Comparison of ENCODE assay signal across 9 mouse cellular contexts in the genomic region with DNA sequence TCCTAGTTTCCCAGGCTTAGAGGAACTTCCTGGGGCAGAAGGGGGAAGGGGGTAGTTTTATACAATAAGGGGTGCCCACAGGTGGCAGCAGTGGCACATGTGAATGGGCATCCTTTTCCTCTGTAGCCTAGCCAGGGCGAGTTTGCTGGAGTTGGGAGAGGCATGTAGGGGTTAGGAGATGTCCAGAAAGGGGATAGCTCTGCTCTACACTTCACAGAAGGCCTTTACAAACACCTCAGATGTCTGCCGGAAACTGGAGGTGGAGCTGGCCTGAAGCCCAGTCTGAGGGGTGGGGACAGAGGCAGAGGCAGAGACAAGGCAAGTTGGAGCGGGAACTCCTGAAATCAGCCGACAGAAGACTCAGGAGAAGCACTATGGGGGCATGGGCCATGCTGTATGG. TPM values are rescaled to one million over a fixed set of nuclear protein-coding genes. Genes with fewer than 3 reads are reported as not detected.
DNase-seq lines count a peak whose midpoint lies in the region; ATAC-seq and TF ChIP-seq lines count a peak whose summit lies in the region.
"Had no signal": no experiment of that assay in that cellular context is flagged by ENCODE, and none has a peak within 500 bp of the region (broad histone marks: within the 10 kb centered on the region; RNA-seq: fewer than 3 reads in every experiment).

A gene (plus strand): TSS at position 152 of the 400 bp plus-strand sequence.

- H3K9me3 ChIP-seq in CH12.LX (replicated peaks; ENCODE audit: low read length) = no peaks in the 10 kb centered on the region
- no peaks in the 10 kb centered on the region for H3K9me3 ChIP-seq in heart, embryonic 12.5 days (replicated peaks)
- H3K9me3 ChIP-seq in midbrain, embryonic 14.5 days (ENCODE audit: control insufficient read depth, low read length) = no peaks in the 10 kb centered on the region

- 27% methylated on average over 4 of the region's 4 CpGs for WGBS in heart, embryonic 12.5 days
- WGBS in midbrain, embryonic 14.5 days = 78% methylated on average over 4 of the region's 4 CpGs

- peak in 1 of 2 experiments; percentile 53; a peak in 2 of 4 replicates for TF ChIP-seq CTCF in CH12.LX (conservative IDR thresholded peaks at IDR 0.05 in 1 of 2, IDR thresholded peaks at IDR 0.05 in 1 of 2; ENCODE audit: low read depth in 2 of 2, low read length in 2 of 2)

- in situ Hi-C loops in CH12.LX (cut with MboI; ENCODE audit: low pct_ligation_motif_present, low pct_unique_long_range_greater_than_20kb, low sequenced_read_pairs) = no loop called here

- peaks cover 27 to 77% of the 10 kb centered on the region in 2 experiments for H3K4me1 ChIP-seq in CH12.LX (ENCODE audit: control insufficient read depth in 1 of 2, insufficient read depth in 2 of 2)
- peaks cover 33% of the 10 kb centered on the region for H3K4me1 ChIP-seq in heart, embryonic 12.5 days (replicated peaks)
- H3K4me1 ChIP-seq in midbrain, embryonic 14.5 days (ENCODE audit: control insufficient read depth, insufficient read depth, low read length) = peaks cover 10% of the 10 kb centered on the region

- H3K4me2 ChIP-seq in CH12.LX (ENCODE audit: insufficient read depth, low read depth, poor library complexity, severe bottlenecking) = peak within 1 kb of the TSS; percentile 77
- H3K4me2 ChIP-seq in heart, embryonic 12.5 days = no peak within 1 kb of the TSS
- no peak within 1 kb of the TSS for H3K4me2 ChIP-seq in midbrain, embryonic 14.5 days (ENCODE audit: low read length)

- no peaks in the 10 kb centered on the region for H3K79me2 ChIP-seq in CH12.LX (replicated peaks; ENCODE audit: control insufficient read depth, extremely low read depth, insufficient read depth, poor library complexity, severe bottlenecking)

- dilution Hi-C loops in CH12.LX (cut with MboI; ENCODE audit: extremely low pct_ligation_motif_present, extremely low pct_unique_long_range_greater_than_20kb, low sequenced_read_pairs) = no loop called here

- peaks cover 16 to 32% of the 10 kb centered on the region in 2 experiments for H3K36me3 ChIP-seq in CH12.LX (replicated peaks in 1 of 2; ENCODE audit: control insufficient read depth in 1 of 2, insufficient read depth in 1 of 2, low read length in 1 of 2)
- H3K36me3 ChIP-seq in heart, embryonic 12.5 days = peaks cover 39% of the 10 kb centered on the region
- H3K36me3 ChIP-seq in midbrain, embryonic 14.5 days (ENCODE audit: control insufficient read depth, insufficient read depth, low read length) = peaks cover 23% of the 10 kb centered on the region

- H3K27me3 ChIP-seq in CH12.LX (replicated peaks) = no peaks in the 10 kb centered on the region
- H3K27me3 ChIP-seq in heart, embryonic 12.5 days (replicated peaks) = no peaks in the 10 kb centered on the region
- no peaks in the 10 kb centered on the region for H3K27me3 ChIP-seq in midbrain, embryonic 14.5 days (ENCODE audit: control insufficient read depth, insufficient read depth, low read length)
- H3K27me3 ChIP-seq: Patski had no signal

- peak; percentile 39; the same call in 1 of the 2 replicates for ATAC-seq in heart, embryonic 12.5 days (ENCODE audit: insufficient number of reproducible peaks, low FRiP score)
- ATAC-seq in midbrain, embryonic 14.5 days (ENCODE audit: low FRiP score, low TSS enrichment) = no peak
- ATAC-seq: Patski had no signal

- DNase-seq in gastrocnemius, postnatal 10 days = peak; percentile 38
- DNase-seq in gastrocnemius, postnatal 25 days = no peak
- DNase-seq in CH12.LX (ENCODE audit: extremely low read depth) = no peak
- DNase-seq in layer of hippocampus, postnatal 25 days (ENCODE audit: extremely low spot score in 1 of 2, low spot score in 1 of 2) = peak; percentile 24 to 52
- peak; percentile 61 to 71 for DNase-seq in natural killer cell, adult 2 months (ENCODE audit: low spot score in 2 of 2)
- peak; percentile 46 for DNase-seq in urinary bladder, postnatal 25 days (ENCODE audit: low spot score)
- DNase-seq in midbrain, embryonic 14.5 days = no peak

- peak; percentile 70 for TF ChIP-seq POLR2A in CH12.LX (IDR thresholded peaks at IDR 0.05; ENCODE audit: low read depth, low read length)

- H3K4me3 ChIP-seq in CH12.LX (replicated peaks in 1 of 3; ENCODE audit: low read depth in 2 of 3, low read length in 2 of 3, poor library complexity in 1 of 3) = peak within 1 kb of the TSS; percentile 54 to 61 (median 56)
- H3K4me3 ChIP-seq in heart, embryonic 12.5 days = no peak within 1 kb of the TSS
- H3K4me3 ChIP-seq in midbrain, embryonic 14.5 days (replicated peaks; ENCODE audit: low read depth, low read length) = no peak within 1 kb of the TSS

- peak; percentile 53 for TF ChIP-seq RAD21 in CH12.LX (IDR thresholded peaks at IDR 0.05; ENCODE audit: low read depth, low read length)

- no peak for TF ChIP-seq EP300 in CH12.LX (IDR thresholded peaks at IDR 0.05; ENCODE audit: low read length)

- peak within 1 kb of the TSS; percentile 59 for H3K27ac ChIP-seq in CH12.LX (ENCODE audit: insufficient read depth, low read depth)
- H3K27ac ChIP-seq in heart, embryonic 12.5 days (ENCODE audit: poor library complexity, severe bottlenecking) = peak within 1 kb of the TSS; percentile 17; the same call in 1 of the 2 replicates
- H3K27ac ChIP-seq in midbrain, embryonic 14.5 days (replicated peaks; ENCODE audit: low read depth, low read length) = no peak within 1 kb of the TSS

- peak within 1 kb of the TSS; percentile 59 for H3K9ac ChIP-seq in CH12.LX (ENCODE audit: insufficient read depth, low read depth)
- H3K9ac ChIP-seq in heart, embryonic 12.5 days = peak within 1 kb of the TSS; percentile 14; the same call in 1 of the 2 replicates
- no peak within 1 kb of the TSS for H3K9ac ChIP-seq in midbrain, embryonic 14.5 days (replicated peaks; ENCODE audit: low read length)

TF ChIP-seq in CH12.LX, 34 proteins besides CTCF, POLR2A, EP300 and RAD21:
- TF ChIP-seq E2F4 (IDR thresholded peaks at IDR 0.05; ENCODE audit: insufficient replicate concordance, low read depth, low read length) = no peak
- TF ChIP-seq ELF1 (IDR thresholded peaks at IDR 0.05; ENCODE audit: low read depth, low read length) = no peak
- no peak for TF ChIP-seq BHLHE40 (IDR thresholded peaks at IDR 0.05; ENCODE audit: low read depth, low read length)
- TF ChIP-seq NRF1 (IDR thresholded peaks at IDR 0.05; ENCODE audit: low read depth, low read length) = no peak
- no peak for TF ChIP-seq GABPA (IDR thresholded peaks at IDR 0.05; ENCODE audit: insufficient replicate concordance, low read depth, low read length)
- TF ChIP-seq JUN (IDR thresholded peaks at IDR 0.05; ENCODE audit: insufficient read depth, low read depth, low read length) = no peak
- no peak; the same call in 1 of the 2 replicates for TF ChIP-seq MXI1 (IDR thresholded peaks at IDR 0.05; ENCODE audit: low read depth, low read length)
- TF ChIP-seq MEF2A (IDR thresholded peaks at IDR 0.05; ENCODE audit: borderline replicate concordance, low read depth, low read length) = 0 out of 2 replicates have a peak, but pooled peaks have one; percentile 53
- TF ChIP-seq NELFE (IDR thresholded peaks at IDR 0.05; ENCODE audit: low read depth, low read length) = peak; percentile 58
- peak; percentile 45; the same call in 1 of the 2 replicates for TF ChIP-seq POLR2AphosphoS2 (IDR thresholded peaks at IDR 0.05; ENCODE audit: low read depth, low read length)
- TF ChIP-seq CHD2 (IDR thresholded peaks at IDR 0.05; ENCODE audit: low read length) = no peak
- TF ChIP-seq ZKSCAN1 (IDR thresholded peaks at IDR 0.05; ENCODE audit: borderline replicate concordance, low read depth, low read length) = no peak
- TF ChIP-seq SIN3A (IDR thresholded peaks at IDR 0.05; ENCODE audit: low read length) = peak; percentile 61; the same call in 1 of the 2 replicates
- no peak; the same call in 1 of the 2 replicates for TF ChIP-seq ETS1 (conservative IDR thresholded peaks at IDR 0.05; ENCODE audit: low read depth, low read length)
- 0 out of 2 replicates have a peak, but pooled peaks have one; percentile 26 for TF ChIP-seq TBP (conservative IDR thresholded peaks at IDR 0.05; ENCODE audit: low read depth, low read length)
- peak; percentile 53; the same call in 1 of the 2 replicates for TF ChIP-seq TCF12 (IDR thresholded peaks at IDR 0.05; ENCODE audit: low read depth, low read length)
- no peak; the same call in 1 of the 2 replicates for TF ChIP-seq IRF4 (IDR thresholded peaks at IDR 0.05; ENCODE audit: low read depth, low read length)
- 0 out of 2 replicates have a peak, but pooled peaks have one; percentile 39 for TF ChIP-seq MAX (IDR thresholded peaks at IDR 0.05; ENCODE audit: low read length)
- TF ChIP-seq SMC3 (IDR thresholded peaks at IDR 0.05; ENCODE audit: low read depth, low read length) = peak; percentile 42
- 0 out of 2 replicates have a peak, but pooled peaks have one; percentile 24 for TF ChIP-seq MAZ (IDR thresholded peaks at IDR 0.05; ENCODE audit: low read depth, low read length)
- no peak for TF ChIP-seq JUND (conservative IDR thresholded peaks at IDR 0.05; ENCODE audit: low read depth, low read length)

RNA-seq across cellular contexts. Expression of the gene that starts here (rescaled TPM):
- total RNA-seq in gastrocnemius, postnatal 10 days (2021) = under 1 TPM in 1 of 2 experiments, not detected in 1; 0.36 TPM
- total RNA-seq in gastrocnemius, postnatal 25 days (2021) = not detected
- total RNA-seq in CH12.LX (2012; rRNA removed) (52.1 and 76.1 TPM in 2 replicates), CH12.LX (2014; rRNA removed) (48.8 and 50.7 TPM in 2 replicates)
- polyA plus RNA-seq in CH12.LX (2012; ENCODE audit: insufficient read length, low read depth) = 38.8 and 48.4 TPM in 2 replicates
- 1.9 and 2.1 TPM in 2 replicates for polyA plus RNA-seq in heart, embryonic 12.5 days (2016; fragmentation: Nextera tagmentation; extraction: Ambion mirVana)
- not detected for total RNA-seq in layer of hippocampus, postnatal 25 days (2021)
- polyA plus RNA-seq in midbrain, embryonic 14.5 days (2014; fragmentation: Nextera tagmentation; extraction: Ambion mirVana) = 1.4 and 2.4 TPM in 2 replicates

Comparison
In these comparisons a context has a peak if more than half of its experiments do, and no peak if none do; other contexts are left out.
1. RNA of the gene that starts here (total RNA-seq): 48.8 to 76.1 TPM in CH12.LX; 0.36 TPM in gastrocnemius, postnatal 10 days, not detected in layer of hippocampus, postnatal 25 days and not detected in gastrocnemius, postnatal 25 days; every median in the first group is over 10 times any median in the second.
2. RNA of the gene that starts here (polyA plus RNA-seq): 38.8 to 48.4 TPM in CH12.LX; 1.9 to 2.1 TPM in heart, embryonic 12.5 days and 1.4 to 2.4 TPM in midbrain, embryonic 14.5 days; every median in the first group is over 10 times any median in the second.
3. Peak in DNase-seq in gastrocnemius, postnatal 10 days; RNA of the gene not detected or under 1 TPM.
4. Peak in DNase-seq in layer of hippocampus, postnatal 25 days; RNA of the gene not detected or under 1 TPM.
5. DNase-seq: peak in natural killer cell, adult 2 months (2 of 2) and urinary bladder, postnatal 25 days (single experiment); none in gastrocnemius, postnatal 25 days (single experiment), CH12.LX (single experiment) and midbrain, embryonic 14.5 days (single experiment).
6. H3K4me3 ChIP-seq: peak in CH12.LX (3 of 3); none in heart, embryonic 12.5 days (single experiment) and midbrain, embryonic 14.5 days (single experiment).